Mouse (Mus musculus) heart, embryonic 14.5 days (tissue): ENCODE data around the gene Spata33. TPM values are rescaled to one million over a fixed set of nuclear protein-coding genes. Genes with fewer than 3 reads are reported as not detected.
"Not testable (repeated sequence)": the region's sequence is repeated elsewhere in the genome, so short reads cannot be mapped to it uniquely, and the experiment has no call there.

ENCODE experiments used
- ATAC-seq: fragments of 200-750 bp; cut with Nextera tagmentation; 2 replicates; pipeline ENCODE4 v1.8.0; 2017; ENCODE audit warnings: low read depth, moderate TSS enrichment; ENCODE audit not compliant: insufficient number of reproducible peaks, insufficient read depth, low FRiP score
- H3K27ac ChIP-seq, 2 experiments: fragments of 200-500 bp in 1 of 2; fragments of 300-500 bp in 1 of 2; sonication (generic) in 1 of 2; replicated peaks in 1 of 2; 2 replicates each; pipeline ENCODE4 v1.5.1; 2012 to 2014; ENCODE audit warnings: low read depth in 2 of 2, low read length in 2 of 2, control low read depth in 1 of 2, mild to moderate bottlenecking in 1 of 2, mixed read lengths in 1 of 2; ENCODE audit not compliant: control insufficient read depth in 1 of 2, insufficient read depth in 1 of 2
- H3K27me3 ChIP-seq: fragments of 300-500 bp; sonication (generic); 2 replicates; pipeline ENCODE4 v1.6.1; 2014; ENCODE audit warnings: mild to moderate bottlenecking, low read length, control low read depth; ENCODE audit not compliant: control insufficient read depth, insufficient read depth
- H3K36me3 ChIP-seq: fragments of 300-500 bp; sonication (generic); 2 replicates; pipeline ENCODE4 v1.6.1; 2014; ENCODE audit warnings: mild to moderate bottlenecking, control low read depth, low read length, mixed read lengths; ENCODE audit not compliant: control insufficient read depth, insufficient read depth
- H3K4me1 ChIP-seq, 2 experiments: fragments of 200-500 bp in 1 of 2; fragments of 300-500 bp in 1 of 2; sonication (generic) in 1 of 2; 2 replicates each; pipeline ENCODE4 v1.6.1; 2012 to 2014; ENCODE audit warnings: low read length in 2 of 2, control low read depth in 1 of 2, mixed read lengths in 1 of 2; ENCODE audit not compliant: control insufficient read depth in 2 of 2, insufficient read depth in 2 of 2
- H3K4me2 ChIP-seq: fragments of 300-500 bp; sonication (generic); 2 replicates; pipeline ENCODE4 v1.6.1; 2014; ENCODE audit warnings: mild to moderate bottlenecking, low read length
- H3K4me3 ChIP-seq, 2 experiments: fragments of 200-500 bp in 1 of 2; fragments of 300-500 bp in 1 of 2; sonication (generic) in 1 of 2; 2 replicates each; pipeline ENCODE4 v1.5.1; 2012 to 2014; ENCODE audit warnings: low read length in 2 of 2, mild to moderate bottlenecking in 2 of 2, control low read depth in 1 of 2, low read depth in 1 of 2, moderate library complexity in 1 of 2; ENCODE audit not compliant: control insufficient read depth in 1 of 2, insufficient read depth in 1 of 2
- H3K9ac ChIP-seq: fragments of 300-500 bp; sonication (generic); 2 replicates; pipeline ENCODE4 v1.6.1; 2014; ENCODE audit warnings: mild to moderate bottlenecking, low read length
- H3K9me3 ChIP-seq: fragments of 300-500 bp; sonication (generic); 2 replicates; pipeline ENCODE4 v1.6.1; 2016; ENCODE audit warnings: low read length, control low read depth; ENCODE audit not compliant: control insufficient read depth
- WGBS: fragments of 180-500 bp; shearing (Covaris S2); extraction: QIAGEN DNeasy Blood & Tissue Kit; methylation state at CpG from one replicate; pipeline ENCODE4 v1.1.7; 2014; 5-methylcytosine and 5-hydroxymethylcytosine counted together
- polyA plus RNA-seq: library from polyadenylated mRNA; unstranded; fragments of >200 nt; fragmentation: Nextera tagmentation; extraction: Ambion mirVana; gene quantifications from 2 replicates; pipeline ENCODE4 v1.2.1, GENCODE M21; 2014

Gene Spata33
- polyA plus RNA-seq, 1 experiment from 2014 or later: 3.7 TPM

DNA sequence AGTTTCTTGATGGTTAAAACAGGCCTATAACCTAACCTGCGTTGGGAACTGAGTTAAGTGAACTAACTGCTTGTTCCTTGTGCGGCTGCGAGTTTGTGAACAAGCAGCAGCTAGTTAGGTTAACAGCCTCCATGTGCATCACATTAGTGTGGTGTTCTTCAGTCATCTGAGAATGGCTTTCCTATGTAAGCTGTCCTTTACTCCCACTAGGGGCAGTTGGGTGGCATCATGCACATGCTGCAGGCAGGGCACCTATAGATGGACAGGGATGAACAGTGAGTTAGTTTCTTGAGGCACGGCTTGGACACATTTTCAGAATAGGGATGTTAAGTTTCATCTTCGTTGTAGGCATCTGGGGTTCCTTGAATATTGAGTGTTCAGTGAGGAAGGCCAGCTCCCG lies 42.5 kb downstream of the Spata33 start:
- Histone ChIP-seq H3K9ac (peak overlapping the region; percentile 96), H3K9me3 (no peaks in the 10 kb centered on the region), H3K4me3 (peak overlapping the region; percentile 75 to 87), H3K27me3 (no peaks in the 10 kb centered on the region), H3K4me1 (peaks cover 9 to 21% of the 10 kb centered on the region in 2 experiments), H3K27ac (no peak overlapping the region), H3K4me2 (peak overlapping the region; percentile 90), H3K36me3 (peaks cover 66% of the 10 kb centered on the region)
- 61% methylated on average over 6 of the region's 6 CpGs for WGBS
- no peak for ATAC-seq

DNA sequence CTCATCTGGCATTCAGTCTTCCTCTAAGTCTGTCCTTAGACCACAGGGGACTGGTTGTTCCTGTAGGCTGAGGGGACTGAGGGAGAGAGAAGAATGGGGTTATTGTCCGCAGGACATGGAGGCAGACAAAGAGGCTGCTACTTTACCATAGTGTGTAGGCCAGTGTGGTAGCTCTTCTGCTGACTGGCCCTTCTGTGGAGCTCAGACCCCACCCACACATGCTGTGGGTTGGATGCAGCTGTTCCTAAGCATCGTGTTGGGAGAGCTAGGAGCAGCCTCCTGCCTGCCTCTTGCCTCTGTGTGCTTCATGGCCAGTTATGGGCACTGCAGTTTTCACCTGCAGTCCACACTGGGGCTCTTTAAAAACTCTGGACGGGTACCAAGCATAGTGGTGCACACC lies 44.5 kb downstream of the Spata33 start:
- Histone ChIP-seq H3K9ac (no peak overlapping the region), H3K4me2 (no peak overlapping the region), H3K4me3 (no peak overlapping the region), H3K27me3 (no peaks in the 10 kb centered on the region), H3K27ac (no peak overlapping the region), H3K9me3 (no peaks in the 10 kb centered on the region), H3K36me3 (peaks cover 61% of the 10 kb centered on the region), H3K4me1 (peaks cover 9 to 21% of the 10 kb centered on the region in 2 experiments)
- ATAC-seq: no peak
- 82% methylated on average over 3 of the region's 3 CpGs for WGBS

- peaks cover 9 to 20% of the 10 kb centered on the region in 2 experiments for H3K4me1 ChIP-seq
- H3K9me3 ChIP-seq, H3K9ac ChIP-seq, H3K4me2 ChIP-seq, H3K4me3 ChIP-seq, H3K27ac ChIP-seq, H3K27me3 ChIP-seq, ATAC-seq: not testable (repeated sequence)
- 86% methylated on average over 8 of the region's 8 CpGs for WGBS
- peaks cover 64% of the 10 kb centered on the region for H3K36me3 ChIP-seq
Measured at GRCm38 (mm10) chr8:123257593-123257992, 45.0 kb downstream of the Spata33 start.

DNA sequence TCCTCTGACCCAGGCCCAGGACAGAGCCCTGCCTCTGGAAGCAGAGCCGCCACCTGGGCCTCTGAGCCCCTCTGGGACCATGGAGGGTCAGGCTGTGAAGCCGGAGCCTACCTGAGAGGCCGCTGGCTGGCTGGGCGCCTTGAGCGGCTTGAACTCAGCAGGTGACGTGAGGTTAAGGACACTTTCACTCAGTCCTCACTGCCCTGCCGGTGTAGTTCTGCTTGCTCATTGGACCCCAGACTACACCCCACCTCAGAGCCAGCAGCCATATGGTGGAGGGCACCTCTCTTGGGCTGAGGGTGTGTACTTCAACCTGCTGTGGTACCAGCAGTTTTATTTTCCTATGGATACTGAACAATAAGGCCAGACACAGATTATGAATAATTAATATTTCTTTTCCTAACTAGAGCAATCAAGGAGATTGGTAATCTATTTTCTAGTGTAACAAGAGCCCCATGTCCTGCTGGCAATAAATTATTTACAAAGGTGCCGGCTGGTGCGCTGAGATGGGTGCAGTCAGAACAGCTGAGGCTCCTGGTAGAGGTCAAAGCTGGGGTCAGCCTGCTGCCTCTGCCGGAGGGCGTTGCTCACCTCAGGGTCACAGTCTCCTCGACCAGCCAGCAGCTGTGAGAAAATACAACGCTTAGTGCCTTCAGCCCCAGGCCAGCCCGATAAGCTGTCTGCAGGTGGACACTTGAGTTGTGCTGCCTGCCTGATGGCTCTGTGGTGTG lies 55.5 kb downstream of the Spata33 start:
- H3K4me3 ChIP-seq: no peak overlapping the region
- no peaks in the 10 kb centered on the region for H3K4me1 ChIP-seq
- no peaks in the 10 kb centered on the region for H3K9me3 ChIP-seq
- H3K36me3 ChIP-seq: peaks cover 82% of the 10 kb centered on the region
- ATAC-seq: no peak
- H3K4me2 ChIP-seq: no peak overlapping the region
- no peak overlapping the region for H3K9ac ChIP-seq
- H3K27ac ChIP-seq: no peak overlapping the region
- H3K27me3 ChIP-seq: no peaks in the 10 kb centered on the region
- WGBS: 79% methylated on average over 14 of the region's 14 CpGs

GRCm38 (mm10) chr8:123271147-123271546 lies 58.5 kb downstream of the Spata33 start:
- Histone ChIP-seq H3K4me3 (no peak overlapping the region), H3K36me3 (peaks cover 60% of the 10 kb centered on the region), H3K4me1 (no peaks in the 10 kb centered on the region), H3K27me3 (no peaks in the 10 kb centered on the region), H3K27ac (no peak overlapping the region), H3K9ac (no peak overlapping the region), H3K9me3 (no peaks in the 10 kb centered on the region), H3K4me2 (no peak overlapping the region)
- WGBS: 90% methylated on average over 10 of the region's 10 CpGs
- ATAC-seq: no peak

Other genes with a start within 250 kb of the Spata33 start
- gene Ankrd11, start 170.6 kb upstream of the Spata33 start, polyA plus RNA-seq: 63.3 and 68.2 TPM in 2 replicates
- gene Spg7, start 149.9 kb upstream of the Spata33 start, polyA plus RNA-seq: 64.5 and 64.7 TPM in 2 replicates
- 1,025 and 1,098 TPM in 2 replicates for gene Rpl13, start 110.5 kb upstream of the Spata33 start, polyA plus RNA-seq
- 0.08 and 0.14 TPM in 2 replicates for gene Cpne7, start 95.5 kb upstream of the Spata33 start, polyA plus RNA-seq
- 4.3 and 6.0 TPM in 2 replicates for gene Sult5a1, start 54.5 kb upstream of the Spata33 start, polyA plus RNA-seq
- gene Dpep1, start 26.6 kb upstream of the Spata33 start, polyA plus RNA-seq: 4.0 and 4.2 TPM in 2 replicates
- gene Chmp1a, start 69 bp upstream of the Spata33 start, polyA plus RNA-seq: 71.2 and 77.7 TPM in 2 replicates
- 17.1 and 20.7 TPM in 2 replicates for gene Cdk10, start 12.0 kb downstream of the Spata33 start, polyA plus RNA-seq
- gene Spata2l, start 23.4 kb downstream of the Spata33 start, polyA plus RNA-seq: 1.9 and 2.8 TPM in 2 replicates
- 13.0 and 15.5 TPM in 2 replicates for gene Zfp276, start 41.4 kb downstream of the Spata33 start, polyA plus RNA-seq
- gene Vps9d1, start 41.5 kb downstream of the Spata33 start, polyA plus RNA-seq: 20.5 and 21.1 TPM in 2 replicates
- gene Fanca, start 105.7 kb downstream of the Spata33 start, polyA plus RNA-seq: 16.5 and 19.4 TPM in 2 replicates
- gene Spire2, start 119.9 kb downstream of the Spata33 start, polyA plus RNA-seq: 0.77 and 0.85 TPM in 2 replicates
- 149 and 163 TPM in 2 replicates for gene Tcf25, start 160.9 kb downstream of the Spata33 start, polyA plus RNA-seq
- gene Mc1r, start 194.3 kb downstream of the Spata33 start, polyA plus RNA-seq: 0.07 TPM in 1 of 2 replicates, not detected in the other
- 1.5 and 6.1 TPM in 2 replicates for gene Tubb3, start 198.6 kb downstream of the Spata33 start, polyA plus RNA-seq
- 31.7 and 32.4 TPM in 2 replicates for gene Def8, start 210.7 kb downstream of the Spata33 start, polyA plus RNA-seq